Mouse (Mus musculus) thymus, postnatal 25 days (tissue): ENCODE data around the gene Dcbld1.
A peak's percentile ranks its signal among the peaks of the same experiment; 100 is the strongest.
"Not testable (repeated sequence)": the region's sequence is repeated elsewhere in the genome, so short reads cannot be mapped to it uniquely, and the experiment has no call there.

Experiments used
- DNase-seq: peaks from one replicate; pipeline ENCODE4 v3.0.0; 2022

Gene Dcbld1

GRCm38 (mm10) chr10:52309196-52309595, 75.8 kb downstream of the Dcbld1 start:
- DNase-seq: no peak

DNA sequence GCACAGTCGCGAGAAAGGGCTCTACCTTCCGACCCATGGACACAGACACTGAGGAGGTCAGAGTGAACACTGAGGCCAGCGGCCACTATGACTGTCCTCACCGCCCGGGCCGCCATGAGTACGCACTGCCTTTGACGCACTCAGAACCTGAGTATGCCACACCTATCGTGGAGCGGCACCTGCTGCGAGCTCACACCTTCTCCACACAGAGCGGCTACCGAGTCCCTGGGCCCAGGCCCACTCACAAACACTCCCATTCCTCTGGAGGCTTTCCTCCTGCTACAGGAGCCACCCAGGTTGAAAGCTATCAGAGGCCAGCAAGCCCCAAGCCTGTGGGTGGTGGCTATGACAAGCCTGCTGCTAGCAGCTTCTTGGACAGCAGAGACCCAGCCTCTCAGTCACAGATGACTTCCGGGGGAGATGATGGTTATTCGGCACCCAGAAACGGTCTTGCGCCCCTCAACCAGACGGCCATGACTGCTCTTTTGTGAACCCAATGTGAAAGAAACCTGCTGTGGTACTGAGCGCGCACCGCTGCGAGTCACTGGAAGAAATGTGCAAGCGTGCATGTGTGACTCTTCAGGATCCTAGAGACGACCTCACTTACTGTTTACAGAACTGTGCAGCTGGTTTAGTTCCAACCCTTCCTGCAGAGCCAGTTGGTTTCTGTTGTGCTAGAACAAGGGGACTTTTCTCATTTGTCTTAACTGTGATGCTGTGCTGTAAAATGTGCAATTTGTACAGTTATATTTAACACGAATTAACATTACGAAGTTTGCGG, 86.3 kb downstream of the Dcbld1 start:
- DNase-seq: no peak

GRCm38 (mm10) chr10:52321918-52322317, 88.5 kb downstream of the Dcbld1 start:
- DNase-seq: no peak

GRCm38 (mm10) chr10:52331007-52331406, 97.6 kb downstream of the Dcbld1 start:
- DNase-seq: peak; percentile 8

- not testable (repeated sequence) for DNase-seq
These were observed 109.9 kb downstream of the Dcbld1 start for GRCm38 (mm10) chr10:52343324-52343723.

DNA sequence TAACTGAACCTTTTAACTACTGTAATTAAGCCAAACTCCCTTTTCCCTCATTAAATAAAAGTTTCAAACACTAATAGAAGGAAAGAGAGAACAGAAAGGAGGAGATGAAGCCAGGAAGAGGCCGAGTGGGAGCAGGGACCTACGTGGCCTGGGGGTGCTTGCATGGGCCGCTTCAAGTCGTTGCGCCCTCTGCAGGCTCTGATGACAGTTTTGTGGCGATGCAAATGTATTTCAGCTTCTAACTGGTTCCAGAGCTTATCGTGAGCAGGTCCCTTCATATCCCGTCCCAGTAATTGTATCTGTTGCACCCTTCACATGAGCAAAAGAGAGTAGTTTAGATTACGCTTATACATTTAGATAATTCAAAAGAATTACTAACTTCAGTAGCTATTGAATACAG, 119.8 kb downstream of the Dcbld1 start:
- DNase-seq: no peak

GRCm38 (mm10) chr10:52358467-52358866, 125.0 kb downstream of the Dcbld1 start, which contains the start of gene Gm26741:
Gene Gm26741 (plus strand): TSS chr10:52358767.
- no peak for DNase-seq

GRCm38 (mm10) chr10:52360241-52360735, 126.9 kb downstream of the Dcbld1 start:
- no peak for DNase-seq

DNA sequence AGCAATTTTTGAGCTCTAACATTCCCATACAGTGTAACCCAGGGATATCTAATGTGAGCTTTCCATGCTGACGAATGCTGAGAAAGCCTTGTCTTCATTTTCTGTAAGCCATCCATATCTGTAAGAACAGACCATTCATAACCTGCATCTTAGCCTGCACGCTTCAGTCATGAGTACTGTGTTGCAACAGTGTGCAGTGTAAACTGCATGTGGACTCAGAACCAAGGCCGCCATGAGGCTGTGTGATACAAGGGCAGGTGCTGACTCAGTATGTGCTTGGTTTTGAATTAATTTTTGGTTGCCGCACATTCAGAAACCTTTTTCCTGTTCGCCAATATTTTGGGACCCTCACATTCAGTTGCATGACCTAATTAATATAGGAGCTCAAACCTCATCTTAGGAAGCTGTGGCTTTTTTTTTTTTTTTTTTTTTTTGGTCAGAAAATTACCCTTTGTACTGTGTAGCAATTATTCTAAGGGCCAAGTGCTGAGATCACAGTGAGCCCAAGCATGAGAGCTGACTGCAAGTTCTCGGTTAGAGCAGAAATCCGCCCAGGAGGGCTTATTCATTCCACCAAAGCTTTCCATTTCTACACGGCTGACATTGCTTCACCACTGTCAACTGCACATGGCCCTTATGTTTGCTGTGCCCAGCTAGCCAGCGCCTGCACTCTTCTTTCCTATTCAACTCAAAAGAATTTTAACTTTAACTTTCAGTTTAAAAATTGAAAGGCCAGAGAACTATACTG, 127.6 kb downstream of the Dcbld1 start:
- DNase-seq: no peak

DNA sequence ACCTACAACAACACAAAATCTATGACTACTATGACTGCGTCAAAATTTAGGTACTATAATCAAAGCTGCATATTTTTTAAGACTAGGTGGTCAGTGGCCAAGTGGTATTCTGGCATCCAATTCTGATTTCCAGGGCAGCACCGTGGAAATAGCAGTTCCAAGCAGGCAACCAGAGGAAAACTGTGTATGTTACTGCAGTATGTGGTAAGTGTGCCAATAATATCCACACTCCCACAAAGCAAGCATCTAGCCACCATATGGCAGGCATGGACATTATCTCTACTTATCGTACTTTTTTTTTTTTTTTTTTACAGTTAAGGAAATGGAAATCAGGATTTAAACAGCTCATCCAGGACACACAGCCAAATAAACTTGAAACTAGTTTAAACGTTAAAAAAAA, 135.0 kb downstream of the Dcbld1 start:
- DNase-seq: no peak
